Mouse (Mus musculus): ENCODE results near the gene Foxb2.

DNA sequence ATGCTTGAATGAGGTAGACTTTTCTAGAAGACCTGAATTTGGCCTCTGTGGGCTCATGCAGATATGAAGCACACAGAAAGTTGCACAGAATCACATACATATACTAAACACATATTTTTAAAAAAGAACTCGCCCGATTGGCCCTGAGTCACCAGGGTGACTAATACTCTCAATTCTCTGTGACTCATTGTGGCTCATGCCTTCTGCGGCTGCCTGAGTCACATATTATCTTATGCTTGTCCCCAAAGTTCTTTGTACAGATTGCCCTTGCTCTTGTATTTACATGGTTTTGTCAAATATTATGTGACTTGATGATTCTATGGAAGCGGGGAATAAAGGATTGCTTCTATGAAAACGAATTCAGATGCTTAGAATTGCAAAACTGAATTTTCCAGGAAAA lies 25.0 kb upstream of the Foxb2 start:
- no peak for TF ChIP-seq POLR2A (IDR thresholded peaks at IDR 0.05; ENCODE audit: borderline replicate concordance, extremely low read depth, insufficient read depth, insufficient read length, poor library complexity, severe bottlenecking)
- TF ChIP-seq CTCF (IDR thresholded peaks at IDR 0.05; ENCODE audit: borderline replicate concordance, extremely low read depth, insufficient read depth, insufficient read length) = no peak
